Mouse (Mus musculus): ENCODE measurements around the gene Knl1.

Gene Knl1

GRCm38 (mm10) chr2:119035397-119035745, 11.5 kb upstream of the Knl1 start:
- no peak for DNase-seq (ENCODE audit: low spot score in 2 of 2)

GRCm38 (mm10) chr2:119040882-119041281, 6.0 kb upstream of the Knl1 start:
- peak in 1 of 2 experiments; percentile 51 for DNase-seq (ENCODE audit: low spot score in 2 of 2)

GRCm38 (mm10) chr2:119045163-119045562, 1.8 kb upstream of the Knl1 start:
- DNase-seq (ENCODE audit: low spot score in 2 of 2), result no peak

GRCm38 (mm10) chr2:119047849-119048248, 930 bp downstream of the Knl1 start:
- no peak for DNase-seq (ENCODE audit: low spot score in 2 of 2)

- no peak for DNase-seq (ENCODE audit: low spot score in 2 of 2)
These were observed 3.3 kb downstream of the Knl1 start for GRCm38 (mm10) chr2:119050132-119050650.

- no peak for DNase-seq (ENCODE audit: low spot score in 2 of 2)
These were observed 13.2 kb downstream of the Knl1 start for GRCm38 (mm10) chr2:119060139-119060538.

- no peak for DNase-seq (ENCODE audit: low spot score in 2 of 2)
These were observed 25.5 kb downstream of the Knl1 start for GRCm38 (mm10) chr2:119072397-119072796.

GRCm38 (mm10) chr2:119086156-119086555, 39.2 kb downstream of the Knl1 start:
- DNase-seq (ENCODE audit: low spot score in 2 of 2), result no peak

- DNase-seq (ENCODE audit: low spot score in 2 of 2), result no peak
These were observed 54.6 kb downstream of the Knl1 start for GRCm38 (mm10) chr2:119101552-119101951.

- DNase-seq (ENCODE audit: low spot score in 2 of 2), result no peak
These were observed 59.7 kb downstream of the Knl1 start for GRCm38 (mm10) chr2:119106583-119106982.

GRCm38 (mm10) chr2:119108554-119108953, 61.6 kb downstream of the Knl1 start:
- DNase-seq (ENCODE audit: low spot score in 2 of 2), result no peak

GRCm38 (mm10) chr2:119111060-119111459, 64.1 kb downstream of the Knl1 start:
- DNase-seq (ENCODE audit: low spot score in 2 of 2), result no peak

- DNase-seq (ENCODE audit: low spot score in 2 of 2), result peak; percentile 78 to 90
These were observed 65.7 kb downstream of the Knl1 start, which contains the start of gene Rad51 for GRCm38 (mm10) chr2:119112438-119113112. TSS of gene Rad51 (plus strand) at chr2:119112793.

- DNase-seq (ENCODE audit: low spot score in 2 of 2), result no peak
These were observed 66.4 kb downstream of the Knl1 start for GRCm38 (mm10) chr2:119113121-119113925.

GRCm38 (mm10) chr2:119136346-119136898, 89.5 kb downstream of the Knl1 start:
- no peak for DNase-seq (ENCODE audit: low spot score in 2 of 2)

GRCm38 (mm10) chr2:119145199-119145598, 98.3 kb downstream of the Knl1 start:
- no peak for DNase-seq (ENCODE audit: low spot score in 2 of 2)

GRCm38 (mm10) chr2:119146435-119146834, 99.5 kb downstream of the Knl1 start:
- no peak for DNase-seq (ENCODE audit: low spot score in 2 of 2)

GRCm38 (mm10) chr2:119147160-119147678, 100.3 kb downstream of the Knl1 start:
- DNase-seq (ENCODE audit: low spot score in 2 of 2), result no peak

GRCm38 (mm10) chr2:119147775-119148174, 100.9 kb downstream of the Knl1 start:
- peak in 1 of 2 experiments; percentile 50 for DNase-seq (ENCODE audit: low spot score in 2 of 2)

- no peak for DNase-seq (ENCODE audit: low spot score in 2 of 2)
These were observed 105.3 kb downstream of the Knl1 start for GRCm38 (mm10) chr2:119152255-119152654.

GRCm38 (mm10) chr2:119154683-119155082, 107.8 kb downstream of the Knl1 start:
- DNase-seq (ENCODE audit: low spot score in 2 of 2), result no peak
